ENCODE assay signal across 8 mouse cellular contexts in the genomic region with DNA sequence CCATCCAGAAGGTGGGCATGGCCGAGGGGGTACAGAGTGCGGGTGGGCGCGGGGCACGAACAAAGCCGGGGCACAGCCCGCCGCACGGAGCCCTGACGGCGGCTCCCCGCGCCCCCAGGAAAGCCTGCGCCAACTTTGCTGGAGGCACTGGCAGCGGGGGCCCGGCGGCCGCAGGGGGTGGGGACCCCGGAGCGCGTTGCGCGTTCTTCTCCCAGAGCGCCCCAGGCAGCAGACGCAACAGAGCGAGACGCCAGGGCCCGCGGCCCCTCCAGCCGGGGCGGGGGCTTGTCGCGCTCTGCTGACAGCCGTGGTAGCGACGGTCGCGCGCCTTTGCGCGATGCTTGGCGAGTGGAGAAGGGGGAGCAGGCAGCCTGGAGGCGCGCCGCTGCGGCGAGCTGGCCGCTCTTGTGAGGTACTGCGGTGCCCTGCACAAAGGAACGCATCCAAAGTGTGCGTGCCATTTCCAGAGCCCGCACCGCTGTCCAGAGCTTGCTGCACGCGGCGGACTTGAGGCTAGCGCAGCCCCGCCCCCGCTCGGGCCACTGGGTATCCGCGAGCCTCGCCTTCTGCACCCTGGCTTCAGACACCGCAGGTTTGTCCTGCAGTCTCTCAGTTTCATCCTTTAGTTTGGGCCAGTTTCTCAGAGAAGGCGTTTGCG. TPM values are rescaled to one million over a fixed set of nuclear protein-coding genes. Genes with fewer than 3 reads are reported as not detected.
DNase-seq lines count a peak whose midpoint lies in the region; ATAC-seq lines count a peak whose summit lies in the region.

No protein-coding gene starts in this region.

- H3K36me3 ChIP-seq in intestine, embryonic 16.5 days (ENCODE audit: control insufficient read depth, insufficient read depth, low read length), result peaks cover 10% of the 10 kb centered on the region
- H3K36me3 ChIP-seq in limb, embryonic 13.5 days, result peaks cover 26% of the 10 kb centered on the region
- H3K36me3 ChIP-seq in midbrain, embryonic 14.5 days (ENCODE audit: control insufficient read depth, insufficient read depth, low read length), result peaks cover 12% of the 10 kb centered on the region

- H3K4me1 ChIP-seq in intestine, embryonic 16.5 days (ENCODE audit: control insufficient read depth, insufficient read depth, low read length), result peaks cover 21% of the 10 kb centered on the region
- H3K4me1 ChIP-seq in limb, embryonic 13.5 days, result peaks cover 35% of the 10 kb centered on the region
- H3K4me1 ChIP-seq in midbrain, embryonic 14.5 days (ENCODE audit: control insufficient read depth, insufficient read depth, low read length), result peaks cover 30% of the 10 kb centered on the region

- H3K27ac ChIP-seq in intestine, embryonic 16.5 days (ENCODE audit: low read length), result peak overlapping the region; percentile 82
- peak overlapping the region; percentile 91 for H3K27ac ChIP-seq in limb, embryonic 13.5 days
- peak overlapping the region; percentile 99 for H3K27ac ChIP-seq in midbrain, embryonic 14.5 days (replicated peaks; ENCODE audit: low read depth, low read length)

- WGBS in intestine, embryonic 16.5 days, result under 1% methylated on average over 63 of the region's 66 CpGs
- under 1% methylated on average over 64 of the region's 66 CpGs for WGBS in limb, embryonic 13.5 days
- WGBS in midbrain, embryonic 14.5 days, result under 1% methylated on average over 65 of the region's 66 CpGs

- ATAC-seq in intestine, embryonic 16.5 days, result peak; percentile 39
- ATAC-seq in limb, embryonic 13.5 days (ENCODE audit: low FRiP score, low read depth), result peak; percentile 43
- ATAC-seq in midbrain, embryonic 14.5 days (ENCODE audit: low FRiP score, low TSS enrichment), result peak; percentile 73

- H3K4me3 ChIP-seq in intestine, embryonic 16.5 days (ENCODE audit: low read length), result peak overlapping the region; percentile 99
- peak overlapping the region; percentile 97 for H3K4me3 ChIP-seq in limb, embryonic 13.5 days
- peak overlapping the region; percentile 97 for H3K4me3 ChIP-seq in midbrain, embryonic 14.5 days (replicated peaks; ENCODE audit: low read depth, low read length)

- H3K4me2 ChIP-seq in intestine, embryonic 16.5 days (ENCODE audit: low read depth, low read length), result peak overlapping the region; percentile 90
- H3K4me2 ChIP-seq in limb, embryonic 13.5 days (replicated peaks), result peak overlapping the region; percentile 87
- peak overlapping the region; percentile 85 for H3K4me2 ChIP-seq in midbrain, embryonic 14.5 days (ENCODE audit: low read length)

- peak; percentile 46 to 59 for DNase-seq in left cerebral cortex, adult 18-20 months (ENCODE audit: low spot score in 2 of 2)
- DNase-seq in left cerebral cortex, adult 11 months (ENCODE audit: low spot score), result no peak
- DNase-seq in cerebellum, postnatal 10 days, result peak; percentile 85 to 89
- DNase-seq in frontal cortex, postnatal 36 days (ENCODE audit: low spot score in 2 of 2), result peak; percentile 60 to 73
- DNase-seq in midbrain, embryonic 14.5 days, result peak; percentile 87
- peak; percentile 48 to 50 for DNase-seq in spleen, postnatal 36 days (ENCODE audit: low spot score in 2 of 2)

- peak overlapping the region; percentile 91 for H3K9ac ChIP-seq in intestine, embryonic 16.5 days (ENCODE audit: low read depth, low read length)
- peak overlapping the region; percentile 95 for H3K9ac ChIP-seq in limb, embryonic 13.5 days
- H3K9ac ChIP-seq in midbrain, embryonic 14.5 days (replicated peaks; ENCODE audit: low read length), result peak overlapping the region; percentile 93

- no peaks in the 10 kb centered on the region for H3K9me3 ChIP-seq in intestine, embryonic 16.5 days (ENCODE audit: control insufficient read depth, low read length)
- H3K9me3 ChIP-seq in limb, embryonic 13.5 days, result no peaks in the 10 kb centered on the region
- no peaks in the 10 kb centered on the region for H3K9me3 ChIP-seq in midbrain, embryonic 14.5 days (ENCODE audit: control insufficient read depth, low read length)

- no peaks in the 10 kb centered on the region for H3K27me3 ChIP-seq in intestine, embryonic 16.5 days (replicated peaks; ENCODE audit: control insufficient read depth, insufficient read depth, low read length)
- no peaks in the 10 kb centered on the region for H3K27me3 ChIP-seq in limb, embryonic 13.5 days
- H3K27me3 ChIP-seq in midbrain, embryonic 14.5 days (ENCODE audit: control insufficient read depth, insufficient read depth, low read length), result no peaks in the 10 kb centered on the region

RNA-seq across cellular contexts. Expression of gene Ss18l1, which starts 0.7 kb away (rescaled TPM):
- 10 to 100 TPM; 40.2 to 41.9 TPM for total RNA-seq in left cerebral cortex, adult 18-20 months (2021)
- polyA plus RNA-seq in intestine, embryonic 16.5 days (2015; fragmentation: Nextera tagmentation; extraction: Ambion mirVana), result 3.4 and 3.7 TPM in 2 replicates
- polyA plus RNA-seq in limb, embryonic 13.5 days (2015; fragmentation: Nextera tagmentation; extraction: Ambion mirVana), result 6.0 and 6.5 TPM in 2 replicates
- polyA plus RNA-seq in midbrain, embryonic 14.5 days (2014; fragmentation: Nextera tagmentation; extraction: Ambion mirVana), result 61.4 and 62.7 TPM in 2 replicates

RNA-seq across cellular contexts. Expression of gene Psma7, which starts 0.8 kb away (rescaled TPM):
- 100 to 1,000 TPM; 169 to 172 TPM for total RNA-seq in left cerebral cortex, adult 18-20 months (2021)
- 515 and 554 TPM in 2 replicates for polyA plus RNA-seq in intestine, embryonic 16.5 days (2015; fragmentation: Nextera tagmentation; extraction: Ambion mirVana)
- polyA plus RNA-seq in limb, embryonic 13.5 days (2015; fragmentation: Nextera tagmentation; extraction: Ambion mirVana), result 612 and 628 TPM in 2 replicates
- 579 and 610 TPM in 2 replicates for polyA plus RNA-seq in midbrain, embryonic 14.5 days (2014; fragmentation: Nextera tagmentation; extraction: Ambion mirVana)

RNA-seq across cellular contexts. Expression of gene Lsm14b, which starts 18.2 kb away (rescaled TPM):
- total RNA-seq in left cerebral cortex, adult 18-20 months (2021), result 100 to 1,000 TPM; 104 to 106 TPM
- polyA plus RNA-seq in intestine, embryonic 16.5 days (2015; fragmentation: Nextera tagmentation; extraction: Ambion mirVana), result 2.4 and 2.5 TPM in 2 replicates
- polyA plus RNA-seq in limb, embryonic 13.5 days (2015; fragmentation: Nextera tagmentation; extraction: Ambion mirVana), result 11.2 and 11.7 TPM in 2 replicates
- polyA plus RNA-seq in midbrain, embryonic 14.5 days (2014; fragmentation: Nextera tagmentation; extraction: Ambion mirVana), result 21.2 and 35.9 TPM in 2 replicates

RNA-seq across cellular contexts. Expression of gene Mtg2, which starts 27.4 kb away (rescaled TPM):
- total RNA-seq in left cerebral cortex, adult 18-20 months (2021), result 10 to 100 TPM; 13.7 to 17.5 TPM
- 25.4 and 31.0 TPM in 2 replicates for polyA plus RNA-seq in intestine, embryonic 16.5 days (2015; fragmentation: Nextera tagmentation; extraction: Ambion mirVana)
- 29.5 and 29.9 TPM in 2 replicates for polyA plus RNA-seq in limb, embryonic 13.5 days (2015; fragmentation: Nextera tagmentation; extraction: Ambion mirVana)
- 32.2 and 35.4 TPM in 2 replicates for polyA plus RNA-seq in midbrain, embryonic 14.5 days (2014; fragmentation: Nextera tagmentation; extraction: Ambion mirVana)
